Mouse (Mus musculus) neural tube, embryonic 13.5 days (tissue): ENCODE results near the gene Abca12. TPM values are rescaled to one million over a fixed set of nuclear protein-coding genes. Genes with fewer than 3 reads are reported as not detected.
A peak's percentile ranks its signal among the peaks of the same experiment; 100 is the strongest.

Experiments used
- ATAC-seq: fragments of 200-750 bp; cut with Nextera tagmentation; 2 replicates; pipeline ENCODE4 v1.8.0; 2017; ENCODE audit warnings: low read depth, mild to moderate bottlenecking, moderate TSS enrichment, moderate library complexity
- H3K27ac ChIP-seq: fragments of 300-500 bp; sonication (generic); replicated peaks from 2 replicates; pipeline ENCODE4 v1.5.1; 2015; ENCODE audit warnings: moderate library complexity, mild to moderate bottlenecking, inconsistent platforms
- H3K27me3 ChIP-seq: fragments of 300-500 bp; sonication (generic); 2 replicates; pipeline ENCODE4 v1.6.1; 2015; ENCODE audit warnings: mild to moderate bottlenecking, inconsistent platforms
- H3K36me3 ChIP-seq: fragments of 300-500 bp; sonication (generic); 2 replicates; pipeline ENCODE4 v1.6.1; 2015; ENCODE audit warnings: mild to moderate bottlenecking, inconsistent platforms
- H3K4me1 ChIP-seq: fragments of 300-500 bp; sonication (generic); replicated peaks from 2 replicates; pipeline ENCODE4 v1.6.1; 2015; ENCODE audit warnings: inconsistent platforms
- H3K4me2 ChIP-seq: fragments of 300-500 bp; sonication (generic); 2 replicates; pipeline ENCODE4 v1.6.1; 2015; ENCODE audit warnings: inconsistent platforms, mild to moderate bottlenecking, moderate library complexity
- H3K4me3 ChIP-seq: fragments of 300-500 bp; sonication (generic); 2 replicates; pipeline ENCODE4 v1.5.1; 2015; ENCODE audit warnings: mild to moderate bottlenecking, inconsistent platforms
- H3K9ac ChIP-seq: fragments of 300-500 bp; sonication (generic); 2 replicates; pipeline ENCODE4 v1.6.1; 2015; ENCODE audit warnings: moderate library complexity, mild to moderate bottlenecking, inconsistent platforms
- H3K9me3 ChIP-seq: fragments of 300-500 bp; sonication (generic); 2 replicates; pipeline ENCODE4 v1.6.1; 2016; ENCODE audit warnings: inconsistent platforms
- WGBS: fragments of 180-500 bp; shearing (Covaris S2); methylation state at CpG from one replicate; pipeline ENCODE4 v1.1.7; 2015; 5-methylcytosine and 5-hydroxymethylcytosine counted together
- polyA plus RNA-seq: library from polyadenylated mRNA; unstranded; fragments of >200 nt; fragmentation: Nextera tagmentation; extraction: Ambion mirVana; gene quantifications from 2 replicates; pipeline ENCODE4 v1.2.1, GENCODE M21; 2015

The Abca12 gene
- polyA plus RNA-seq, 1 experiment from 2014 or later: 0.07 TPM

DNA sequence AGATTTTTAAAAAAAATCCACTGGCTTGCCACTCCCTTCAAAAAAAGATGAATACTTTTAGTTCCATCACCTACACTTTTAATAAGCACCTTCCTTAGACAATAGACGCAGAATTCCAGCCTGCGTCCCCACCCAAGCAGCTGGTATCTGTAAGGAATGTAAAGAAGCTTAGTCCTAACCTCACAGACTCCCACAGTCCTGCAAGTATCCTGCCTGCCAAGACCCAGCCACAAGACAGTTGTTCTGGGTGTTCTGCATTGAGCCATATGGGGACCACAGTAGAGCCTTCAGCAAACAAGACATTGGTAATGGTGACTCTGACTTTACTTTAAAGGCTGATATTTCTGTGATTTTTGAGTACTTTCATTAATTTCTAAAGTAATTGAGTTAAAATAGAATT is 22.2 kb downstream of the Abca12 start:
- WGBS: 97% methylated on average over 2 of the region's 2 CpGs
- no peak for ATAC-seq
- H3K4me1 ChIP-seq: no peaks in the 10 kb centered on the region
- no peaks in the 10 kb centered on the region for H3K9me3 ChIP-seq
- H3K4me2 ChIP-seq: no peak overlapping the region
- no peak overlapping the region for H3K27ac ChIP-seq
- no peaks in the 10 kb centered on the region for H3K36me3 ChIP-seq
- H3K4me3 ChIP-seq: no peak overlapping the region
- no peak overlapping the region for H3K9ac ChIP-seq
- H3K27me3 ChIP-seq: no peaks in the 10 kb centered on the region

DNA sequence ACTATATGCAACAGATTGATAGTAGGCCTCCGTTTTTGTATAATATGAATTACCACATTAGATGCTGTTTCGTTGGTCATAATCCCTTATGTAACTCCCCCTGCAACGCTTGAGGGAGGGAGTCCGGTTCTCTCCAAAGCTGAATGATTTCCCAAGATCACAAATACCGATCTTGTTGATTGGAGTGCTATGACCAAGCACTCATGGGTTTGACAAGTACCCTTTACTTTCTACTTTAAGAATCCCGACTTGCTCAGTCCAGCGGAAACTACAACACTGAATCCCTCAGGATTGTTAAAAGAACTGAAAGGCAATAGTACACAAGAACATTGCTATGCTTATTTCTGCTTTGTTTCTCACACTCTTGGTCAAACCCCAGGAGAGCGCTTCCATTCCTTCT is 28.1 kb downstream of the Abca12 start:
- no peak overlapping the region for H3K4me2 ChIP-seq
- no peaks in the 10 kb centered on the region for H3K9me3 ChIP-seq
- H3K4me3 ChIP-seq: no peak overlapping the region
- H3K36me3 ChIP-seq: no peaks in the 10 kb centered on the region
- no peaks in the 10 kb centered on the region for H3K4me1 ChIP-seq
- ATAC-seq: no peak
- 93% methylated on average over 8 of the region's 8 CpGs for WGBS
- H3K9ac ChIP-seq: no peak overlapping the region
- no peak overlapping the region for H3K27ac ChIP-seq
- no peaks in the 10 kb centered on the region for H3K27me3 ChIP-seq

DNA sequence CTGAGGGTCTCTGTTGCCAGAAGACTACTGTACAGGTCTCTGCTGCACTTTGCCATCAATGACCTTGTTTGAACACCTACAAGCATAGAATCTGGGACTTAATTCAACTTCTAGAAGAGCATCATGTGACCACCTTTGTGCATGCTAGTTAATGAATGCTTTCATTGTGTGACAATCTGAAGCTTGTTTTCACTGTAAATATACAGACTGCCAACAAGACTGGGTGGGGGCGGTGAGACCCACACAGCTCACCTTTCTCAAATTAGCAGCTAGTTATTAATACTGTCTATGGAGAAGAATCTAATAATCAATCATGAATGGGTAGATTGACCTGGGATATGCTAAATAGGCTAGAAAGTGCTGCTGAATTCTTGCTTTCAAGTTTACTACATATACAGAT is 30.6 kb downstream of the Abca12 start:
- WGBS: 92% methylated on average over 1 of the region's 1 CpGs

DNA sequence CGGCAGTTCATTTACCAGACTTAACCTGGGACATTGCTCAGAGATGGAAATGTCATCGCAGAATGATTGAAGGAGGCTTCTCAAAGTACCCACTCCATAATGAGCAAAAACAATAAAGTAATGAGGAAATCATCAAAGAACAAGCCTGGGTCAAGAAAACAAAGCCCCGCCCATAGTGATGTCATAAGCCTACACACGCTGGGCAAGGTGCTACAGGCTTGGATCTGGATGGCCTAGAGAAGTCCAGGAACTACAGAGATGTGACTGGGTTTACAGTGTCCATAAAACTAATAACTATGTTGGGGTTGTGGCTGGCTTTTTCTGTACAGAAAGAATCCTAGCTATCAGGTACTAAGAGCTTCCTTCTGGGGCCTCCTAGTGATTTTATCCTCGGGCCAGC is 41.6 kb downstream of the Abca12 start:
- Histone ChIP-seq H3K27ac (no peak overlapping the region), H3K4me2 (no peak overlapping the region), H3K4me3 (no peak overlapping the region), H3K27me3 (no peaks in the 10 kb centered on the region), H3K9ac (no peak overlapping the region), H3K36me3 (no peaks in the 10 kb centered on the region), H3K4me1 (no peaks in the 10 kb centered on the region), H3K9me3 (no peaks in the 10 kb centered on the region)
- no peak for ATAC-seq
- WGBS: 94% methylated on average over 5 of the region's 5 CpGs

More for the DNA sequence above, 30.6 kb downstream of the Abca12 start:
- Histone ChIP-seq H3K9ac (no peak overlapping the region), H3K27me3 (no peaks in the 10 kb centered on the region), H3K27ac (no peak overlapping the region), H3K9me3 (no peaks in the 10 kb centered on the region), H3K4me2 (no peak overlapping the region), H3K4me3 (no peak overlapping the region), H3K4me1 (no peaks in the 10 kb centered on the region), H3K36me3 (no peaks in the 10 kb centered on the region)
- no peak for ATAC-seq

DNA sequence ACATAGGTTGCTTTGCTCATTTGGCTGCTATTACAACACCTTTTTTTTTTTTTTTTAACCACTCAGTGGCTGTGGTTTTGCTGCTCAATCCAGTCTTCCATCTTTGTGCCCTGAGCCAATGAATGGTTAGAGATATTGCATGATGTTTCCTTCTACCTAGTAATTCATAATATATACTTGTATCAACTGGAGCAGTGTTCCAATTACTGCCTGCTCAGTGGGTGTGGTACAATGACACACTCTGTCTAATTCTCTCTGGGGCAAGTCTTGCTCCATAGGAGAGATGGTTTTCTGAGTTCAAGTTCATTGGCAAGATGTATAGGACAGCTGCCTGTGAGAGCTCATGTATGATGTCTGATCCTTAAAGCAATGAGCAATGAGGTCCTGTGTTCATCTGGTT is 44.4 kb downstream of the Abca12 start:
- Histone ChIP-seq H3K27me3 (no peaks in the 10 kb centered on the region), H3K9ac (no peak overlapping the region), H3K36me3 (no peaks in the 10 kb centered on the region), H3K4me2 (no peak overlapping the region), H3K27ac (no peak overlapping the region), H3K4me3 (no peak overlapping the region), H3K9me3 (no peaks in the 10 kb centered on the region), H3K4me1 (no peaks in the 10 kb centered on the region)
- ATAC-seq: no peak

DNA sequence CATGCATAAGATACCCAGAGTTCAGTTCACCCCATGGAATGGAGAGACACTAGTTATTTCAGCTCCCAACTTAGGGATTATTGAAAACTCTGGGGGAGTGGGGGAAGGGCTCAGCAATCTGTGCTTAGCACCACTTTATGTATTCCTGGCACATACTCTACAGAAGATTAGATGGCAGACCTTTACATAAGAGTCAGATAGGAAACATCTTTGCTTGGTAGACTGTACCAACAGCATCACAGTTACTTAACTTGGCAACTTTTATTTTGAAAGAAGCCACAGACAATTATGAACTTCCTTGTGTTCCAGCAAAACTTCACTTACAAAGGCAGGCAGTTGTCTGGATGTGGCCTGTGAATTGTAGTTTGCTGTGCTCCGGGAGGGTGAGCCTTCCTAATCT is 46.9 kb downstream of the Abca12 start:
- Histone ChIP-seq H3K36me3 (no peaks in the 10 kb centered on the region), H3K4me3 (no peak overlapping the region), H3K9ac (no peak overlapping the region), H3K9me3 (no peaks in the 10 kb centered on the region), H3K4me1 (no peaks in the 10 kb centered on the region), H3K4me2 (no peak overlapping the region), H3K27me3 (no peaks in the 10 kb centered on the region), H3K27ac (no peak overlapping the region)
- ATAC-seq: no peak
- WGBS: 85% methylated on average over 1 of the region's 1 CpGs

DNA sequence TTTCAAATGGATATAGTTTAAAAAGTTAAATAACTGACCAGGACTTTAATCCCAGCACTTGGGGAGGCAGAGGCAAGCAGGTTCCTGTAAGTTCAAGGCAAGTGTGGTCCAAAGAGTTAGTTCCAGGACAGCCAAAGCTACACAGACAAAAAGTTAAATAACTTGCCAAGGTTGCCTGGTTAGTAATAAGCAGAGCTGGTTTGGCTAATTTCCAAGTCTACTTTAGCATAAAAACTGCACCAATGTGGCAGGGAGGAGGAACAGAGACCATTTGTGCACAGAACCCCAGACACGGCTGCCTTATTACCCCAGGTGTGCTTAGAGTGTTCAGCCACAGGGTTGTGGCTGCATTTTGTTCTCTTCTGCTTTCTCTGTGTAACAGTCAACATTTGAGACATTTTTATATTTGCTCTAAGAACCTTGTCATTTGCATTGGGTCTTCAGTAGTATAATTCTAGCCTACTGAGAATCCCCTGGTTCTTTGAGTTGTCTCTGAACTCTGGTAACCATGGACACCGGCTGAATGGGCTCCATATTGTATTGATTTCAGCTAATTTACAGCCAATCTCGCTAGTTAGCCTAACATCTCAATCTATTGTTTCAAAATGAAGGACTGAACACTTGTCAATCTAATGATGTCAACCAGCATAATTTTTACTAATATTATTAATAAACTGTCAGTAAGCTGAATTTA is 71.7 kb downstream of the Abca12 start:
- 36% methylated on average over 3 of the region's 3 CpGs for WGBS

DNA sequence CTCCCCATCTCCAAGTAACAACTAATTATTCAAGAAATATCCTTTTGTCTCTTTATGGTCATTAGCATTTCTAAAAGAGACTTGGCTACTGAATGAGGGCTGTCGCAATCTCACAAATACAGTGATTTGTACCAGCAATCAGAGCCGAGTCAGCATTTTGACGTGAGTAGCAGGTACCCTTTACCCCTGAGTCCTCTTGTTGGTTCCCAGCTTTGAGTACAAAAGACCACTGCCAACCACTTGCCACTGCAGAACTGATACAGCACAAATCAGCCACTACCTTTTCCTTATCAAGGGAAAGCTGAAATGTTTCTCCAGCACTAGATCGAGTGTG is 72.5 kb downstream of the Abca12 start:
- 36% methylated on average over 4 of the region's 4 CpGs for WGBS
- Histone ChIP-seq H3K4me1 (peaks cover 17% of the 10 kb centered on the region), H3K27ac (no peak overlapping the region), H3K9me3 (no peaks in the 10 kb centered on the region), H3K27me3 (no peaks in the 10 kb centered on the region), H3K36me3 (no peaks in the 10 kb centered on the region), H3K9ac (no peak overlapping the region), H3K4me3 (no peak overlapping the region), H3K4me2 (no peak overlapping the region)
- no peak for ATAC-seq

More for the DNA sequence above, 71.7 kb downstream of the Abca12 start:
- ATAC-seq: no peak
- no peaks in the 10 kb centered on the region for H3K36me3 ChIP-seq
- no peaks in the 10 kb centered on the region for H3K9me3 ChIP-seq
- peaks cover 17% of the 10 kb centered on the region for H3K4me1 ChIP-seq
- no peak overlapping the region for H3K27ac ChIP-seq
- H3K27me3 ChIP-seq: no peaks in the 10 kb centered on the region
- H3K4me2 ChIP-seq: no peak overlapping the region
- no peak overlapping the region for H3K9ac ChIP-seq
- H3K4me3 ChIP-seq: no peak overlapping the region

DNA sequence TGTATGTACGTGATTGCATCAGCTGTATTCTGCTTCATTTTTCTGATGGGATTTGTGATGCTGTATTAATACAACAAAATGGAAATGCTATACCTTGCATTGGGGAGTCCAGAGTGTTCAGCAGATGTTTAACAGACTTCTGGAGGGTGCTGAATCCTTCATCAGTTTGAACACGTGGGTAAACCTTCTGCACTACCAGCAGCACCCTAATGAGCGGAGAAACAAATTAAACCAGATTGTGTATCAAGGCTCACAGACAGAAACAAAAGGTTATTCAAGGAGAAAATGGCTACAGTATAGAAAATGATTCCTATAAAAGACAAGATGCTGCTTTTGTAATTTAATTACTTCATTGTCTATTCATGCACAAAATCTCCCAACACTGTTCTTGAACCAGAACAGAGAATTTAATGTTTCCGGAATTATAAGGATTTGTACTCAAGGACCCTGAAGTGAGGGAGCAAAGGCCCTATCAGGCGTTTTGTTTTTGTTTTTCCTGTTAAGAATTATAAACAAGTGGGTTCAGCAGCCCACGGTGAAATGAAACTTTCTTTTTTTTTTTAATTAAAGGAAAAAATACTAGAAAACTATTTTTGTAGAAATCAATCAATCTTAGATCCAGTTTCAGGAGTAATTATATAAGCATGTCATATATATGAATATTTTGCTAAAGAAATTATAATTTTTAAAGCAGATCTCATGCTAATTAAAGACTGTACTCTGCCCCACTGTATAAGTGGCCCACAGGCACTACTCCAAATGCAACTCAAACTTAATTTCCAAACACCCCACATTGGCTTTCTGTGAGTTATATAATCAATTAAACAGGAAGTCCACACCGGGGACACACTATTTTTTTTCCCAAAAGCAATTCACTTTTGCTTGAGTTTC is 73.1 kb downstream of the Abca12 start:
- H3K27ac ChIP-seq: no peak overlapping the region
- no peaks in the 10 kb centered on the region for H3K36me3 ChIP-seq
- no peak overlapping the region for H3K4me2 ChIP-seq
- no peaks in the 10 kb centered on the region for H3K27me3 ChIP-seq
- H3K4me3 ChIP-seq: no peak overlapping the region
- H3K9me3 ChIP-seq: no peaks in the 10 kb centered on the region
- H3K4me1 ChIP-seq: peaks cover 17% of the 10 kb centered on the region
- no peak overlapping the region for H3K9ac ChIP-seq
- ATAC-seq: peak; percentile 72
- 46% methylated on average over 7 of the region's 7 CpGs for WGBS

DNA sequence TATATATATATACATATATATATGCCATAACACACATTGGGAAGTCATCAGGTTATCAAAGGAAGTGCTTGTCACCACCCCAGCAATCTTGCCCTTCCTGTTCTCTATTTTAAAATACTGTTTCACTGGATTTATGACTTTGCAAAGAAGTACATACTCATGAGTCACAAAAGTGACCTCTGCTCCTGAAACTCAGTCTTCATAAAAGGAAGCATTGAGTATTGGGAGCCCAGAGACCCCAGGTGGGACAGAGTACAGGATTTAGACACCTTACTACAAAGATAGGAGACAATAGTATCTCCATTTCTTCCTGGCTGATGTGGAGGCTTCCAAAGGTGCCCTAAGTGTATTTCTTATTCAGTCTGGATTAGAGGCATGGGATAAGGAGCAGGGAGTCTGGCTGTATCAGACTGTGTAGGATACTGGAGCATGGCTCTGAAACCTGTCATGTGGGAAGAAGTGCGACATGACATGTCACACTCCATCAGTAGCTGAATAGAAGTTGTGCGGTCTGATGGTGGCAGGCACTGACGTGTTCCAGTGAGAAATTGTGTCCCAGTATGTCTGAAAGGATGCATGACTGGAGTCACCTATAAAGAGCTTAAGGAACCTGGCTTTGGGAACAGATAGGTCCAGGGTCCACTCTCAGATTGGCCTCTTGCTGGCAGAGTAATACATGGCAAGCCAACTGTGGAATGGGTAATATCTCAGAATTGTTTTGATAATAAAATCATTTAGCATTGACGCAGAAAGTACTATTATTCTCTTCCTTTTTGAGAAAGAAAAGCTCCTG is 76.0 kb downstream of the Abca12 start:
- 88% methylated on average over 4 of the region's 4 CpGs for WGBS

DNA sequence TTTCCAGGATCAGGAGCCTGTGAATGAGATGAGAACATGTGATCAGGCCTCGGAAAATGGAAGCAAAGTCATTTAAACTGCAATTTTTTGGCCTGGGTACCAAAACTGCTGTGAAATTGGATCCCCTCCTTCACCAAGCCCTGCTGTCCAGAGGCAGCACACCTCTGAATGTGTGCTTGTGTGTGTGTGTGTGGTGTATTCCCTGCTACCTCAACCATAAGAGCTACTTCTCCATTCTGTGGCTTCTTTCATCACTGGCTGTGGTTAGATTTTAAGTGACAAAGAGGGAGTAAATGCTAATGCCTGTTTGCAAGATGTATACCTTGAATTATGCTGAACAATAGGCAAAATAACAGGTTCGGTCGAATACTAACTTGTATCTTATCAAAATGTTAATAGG is 84.4 kb downstream of the Abca12 start:
- no peak overlapping the region for H3K27ac ChIP-seq
- H3K9me3 ChIP-seq: no peaks in the 10 kb centered on the region
- no peak for ATAC-seq
- no peak overlapping the region for H3K9ac ChIP-seq
- 85% methylated on average over 3 of the region's 3 CpGs for WGBS
- no peaks in the 10 kb centered on the region for H3K4me1 ChIP-seq
- no peaks in the 10 kb centered on the region for H3K36me3 ChIP-seq
- no peaks in the 10 kb centered on the region for H3K27me3 ChIP-seq
- no peak overlapping the region for H3K4me2 ChIP-seq
- H3K4me3 ChIP-seq: no peak overlapping the region

More for the DNA sequence above, 76.0 kb downstream of the Abca12 start:
- Histone ChIP-seq H3K27me3 (no peaks in the 10 kb centered on the region), H3K4me1 (peaks cover 17% of the 10 kb centered on the region), H3K9me3 (no peaks in the 10 kb centered on the region), H3K9ac (no peak overlapping the region), H3K4me2 (no peak overlapping the region), H3K27ac (no peak overlapping the region), H3K36me3 (no peaks in the 10 kb centered on the region), H3K4me3 (no peak overlapping the region)
- ATAC-seq: no peak

DNA sequence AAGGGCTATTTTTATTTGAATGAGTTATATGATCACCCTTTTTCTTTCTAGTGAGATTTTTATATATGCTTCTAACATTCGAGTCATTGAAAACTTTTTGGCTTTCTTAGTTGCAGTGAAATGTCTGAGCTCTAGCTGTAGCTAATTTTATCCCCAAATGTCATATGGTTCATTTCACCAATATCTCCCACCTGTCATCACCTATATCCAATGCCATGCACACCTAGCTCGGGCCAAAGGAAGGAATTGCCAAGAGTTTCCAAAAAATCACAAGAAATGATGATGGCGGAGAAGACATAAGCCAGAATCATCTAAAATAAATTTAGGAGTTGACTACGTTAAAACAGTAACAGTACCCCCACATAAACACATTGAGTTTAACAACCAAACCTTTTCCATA is 102.5 kb downstream of the Abca12 start:
- H3K4me2 ChIP-seq: no peak overlapping the region
- H3K9me3 ChIP-seq: no peaks in the 10 kb centered on the region
- no peak overlapping the region for H3K9ac ChIP-seq
- no peaks in the 10 kb centered on the region for H3K27me3 ChIP-seq
- no peaks in the 10 kb centered on the region for H3K36me3 ChIP-seq
- no peak overlapping the region for H3K4me3 ChIP-seq
- no peak overlapping the region for H3K27ac ChIP-seq
- H3K4me1 ChIP-seq: no peaks in the 10 kb centered on the region
- no peak for ATAC-seq
- 93% methylated on average over 4 of the region's 4 CpGs for WGBS
